In genomic region chr10:99203163-99203562, GRCm38 (mm10) we compare ENCODE assay signal across 8 mouse cellular contexts. TPM values are rescaled to one million over a fixed set of nuclear protein-coding genes. Genes with fewer than 3 reads are reported as not detected.
DNase-seq lines count a peak whose midpoint lies in the region; ATAC-seq and TF ChIP-seq lines count a peak whose summit lies in the region.

No protein-coding gene starts in this region.

- H3K36me3 ChIP-seq in hindbrain, embryonic 14.5 days (replicated peaks; ENCODE audit: control insufficient read depth, insufficient read depth) = no peaks in the 10 kb centered on the region
- peaks cover 2% of the 10 kb centered on the region for H3K36me3 ChIP-seq in megakaryocyte, embryonic 14.5 days (replicated peaks; ENCODE audit: low read length)

- 59% methylated on average over 5 of the region's 5 CpGs for WGBS in hindbrain, embryonic 14.5 days

- H3K4me1 ChIP-seq in hindbrain, embryonic 14.5 days (replicated peaks; ENCODE audit: control insufficient read depth, insufficient read depth, low read length) = peaks cover 16% of the 10 kb centered on the region
- H3K4me1 ChIP-seq in megakaryocyte, embryonic 14.5 days = peaks cover 17% of the 10 kb centered on the region

- H3K4me2 ChIP-seq in hindbrain, embryonic 14.5 days (replicated peaks) = peak overlapping the region; percentile 56

- intact Hi-C loops in gastrocnemius, adult 2 months (cut with DNase I) = loop anchor here (5.0 kb wide), 1 partner anchor 59 kb away; the partner anchor contains the start of gene Dusp6
- intact Hi-C loops in gastrocnemius, postnatal 36 days (cut with DNase I) = no loop called here

- no peaks in the 10 kb centered on the region for H3K27me3 ChIP-seq in hindbrain, embryonic 14.5 days (ENCODE audit: control insufficient read depth, insufficient read depth, low read length)
- H3K27me3 ChIP-seq in megakaryocyte, embryonic 14.5 days (replicated peaks) = peaks cover 15% of the 10 kb centered on the region

- TF ChIP-seq CTCF in gastrocnemius, adult 2 months (IDR thresholded peaks at IDR 0.05) = no peak

- no peaks in the 10 kb centered on the region for H3K9me3 ChIP-seq in hindbrain, embryonic 14.5 days (ENCODE audit: control insufficient read depth, low read length)
- H3K9me3 ChIP-seq in megakaryocyte, embryonic 14.5 days = no peaks in the 10 kb centered on the region

- no peak overlapping the region; the same call in 1 of the 2 replicates for H3K9ac ChIP-seq in hindbrain, embryonic 14.5 days

- peak overlapping the region; percentile 71; the same call in 1 of the 2 replicates for H3K4me3 ChIP-seq in gastrocnemius, adult 2 months
- H3K4me3 ChIP-seq in hindbrain, embryonic 14.5 days (replicated peaks; ENCODE audit: low read length) = no peak overlapping the region
- H3K4me3 ChIP-seq in megakaryocyte, embryonic 14.5 days (replicated peaks) = peak overlapping the region; percentile 76

- H3K27ac ChIP-seq in gastrocnemius, adult 2 months = peak overlapping the region; percentile 82
- no peak overlapping the region for H3K27ac ChIP-seq in hindbrain, embryonic 14.5 days

- no peak for ATAC-seq in hindbrain, embryonic 14.5 days (ENCODE audit: low FRiP score)

- DNase-seq in gastrocnemius, adult 2 months = no peak
- no peak for DNase-seq in gastrocnemius, postnatal 36 days
- DNase-seq in Muller cell, postnatal 12 days (ENCODE audit: inconsistent ontology term) = peak; percentile 10
- DNase-seq in hindbrain, embryonic 14.5 days (ENCODE audit: low spot score) = no peak
- DNase-seq in spleen, postnatal 36 days (ENCODE audit: low spot score in 2 of 2) = no peak
- DNase-seq in adipocyte (ENCODE audit: low spot score) = no peak
- no peak for DNase-seq in cerebellum, postnatal 14 days

RNA-seq across cellular contexts. Expression of gene Dusp6, which starts 59.9 kb away (rescaled TPM):
- 10 to 100 TPM; 12.8 TPM for total RNA-seq in gastrocnemius, adult 2 months (2021)
- 10 to 100 TPM; 16.4 to 17.4 TPM for total RNA-seq in gastrocnemius, postnatal 36 days (2021)
- polyA plus RNA-seq in hindbrain, embryonic 14.5 days (2014; fragmentation: Nextera tagmentation; extraction: Ambion mirVana) = 28.4 and 33.0 TPM in 2 replicates
- 1.9 and 9.2 TPM in 2 replicates for polyA plus RNA-seq in megakaryocyte, embryonic 14.5 days (2012; ENCODE audit: insufficient read depth, low replicate concordance)
